Mouse (Mus musculus): Measurements from ENCODE around the gene Zfp93. TPM values are rescaled to one million over a fixed set of nuclear protein-coding genes. Genes with fewer than 3 reads are reported as not detected.
A peak's percentile ranks its signal among the peaks of the same experiment; 100 is the strongest.
"Not testable (repeated sequence)": the region's sequence is repeated elsewhere in the genome, so short reads cannot be mapped to it uniquely, and the experiment has no call there.

The Zfp93 gene
- total RNA-seq (2022), result 10 to 100 TPM; 12.3 to 15.8 (median 13.6) TPM

DNA sequence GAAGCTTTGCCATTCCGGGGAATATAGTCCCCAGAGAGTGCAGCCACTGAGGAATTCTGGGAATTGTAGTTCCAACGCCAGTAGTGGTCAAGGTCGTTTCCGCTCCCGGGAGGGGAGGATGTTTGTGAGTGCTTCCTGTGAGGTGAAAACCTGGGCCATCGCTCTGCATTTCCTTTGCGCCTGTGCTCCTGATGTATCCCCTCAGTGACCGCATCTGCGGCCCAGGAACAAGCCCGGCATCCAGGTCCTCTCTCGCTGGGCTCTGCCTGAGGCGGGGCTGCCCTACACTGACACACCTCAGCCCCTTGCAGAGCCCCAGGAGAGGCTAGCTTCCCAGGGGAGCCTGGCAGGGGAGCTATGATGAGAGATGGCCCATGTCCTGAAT, at the start of gene Zfp93:
Gene Zfp93 (plus strand): TSS at position 133 of the 385 bp plus-strand sequence.
- DNase-seq (ENCODE audit: low spot score in 2 of 2), result peak; percentile 59 to 84

- DNase-seq (ENCODE audit: low spot score in 2 of 2), result peak; percentile 49 to 56
Measured at GRCm38 (mm10) chr7:24237040-24237791, 33.0 kb upstream of the Zfp93 start, which contains the start of gene Zfp109. Zfp109 (minus strand) TSS chr7:24237560.

DNA sequence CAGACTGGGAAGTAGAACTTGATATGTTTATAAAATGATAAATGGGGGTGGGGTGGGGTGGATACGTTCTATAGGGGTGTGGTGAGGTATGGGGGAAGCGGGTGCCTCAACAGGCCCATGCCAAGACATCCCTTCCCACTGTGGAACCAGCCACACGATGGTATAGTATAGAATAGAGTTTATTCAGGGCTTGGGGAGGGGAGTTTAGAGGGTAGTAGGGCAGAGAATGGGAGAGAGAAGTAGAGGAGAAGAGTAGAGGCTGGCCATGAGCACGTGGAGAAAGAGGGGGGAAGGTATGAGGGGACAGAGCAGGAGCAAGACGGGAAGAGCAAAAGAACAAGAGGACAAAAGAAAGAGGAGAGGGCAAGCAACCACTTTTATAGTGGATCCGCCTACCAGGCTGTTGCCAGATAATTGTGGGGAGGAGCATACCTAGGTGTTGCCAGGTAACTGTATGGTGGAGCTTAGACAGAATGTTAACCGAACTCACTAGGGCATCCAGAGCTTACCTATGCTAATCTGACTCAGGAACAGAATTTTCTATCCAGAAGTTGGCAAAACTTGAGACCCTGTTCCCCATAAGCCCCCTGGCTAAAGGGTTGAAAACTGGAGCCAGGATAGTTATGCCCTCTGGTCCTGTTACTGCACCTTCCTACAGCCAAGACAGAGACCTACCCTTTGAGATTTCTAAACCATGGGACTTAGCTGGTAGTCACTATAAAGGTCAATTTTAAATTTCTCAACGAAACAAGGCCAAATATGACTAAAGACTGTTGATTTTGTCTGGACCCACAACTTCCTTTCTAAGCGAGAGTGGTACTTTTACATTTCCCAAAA, 16.2 kb upstream of the Zfp93 start:
- DNase-seq (ENCODE audit: low spot score in 2 of 2), result no peak

DNA sequence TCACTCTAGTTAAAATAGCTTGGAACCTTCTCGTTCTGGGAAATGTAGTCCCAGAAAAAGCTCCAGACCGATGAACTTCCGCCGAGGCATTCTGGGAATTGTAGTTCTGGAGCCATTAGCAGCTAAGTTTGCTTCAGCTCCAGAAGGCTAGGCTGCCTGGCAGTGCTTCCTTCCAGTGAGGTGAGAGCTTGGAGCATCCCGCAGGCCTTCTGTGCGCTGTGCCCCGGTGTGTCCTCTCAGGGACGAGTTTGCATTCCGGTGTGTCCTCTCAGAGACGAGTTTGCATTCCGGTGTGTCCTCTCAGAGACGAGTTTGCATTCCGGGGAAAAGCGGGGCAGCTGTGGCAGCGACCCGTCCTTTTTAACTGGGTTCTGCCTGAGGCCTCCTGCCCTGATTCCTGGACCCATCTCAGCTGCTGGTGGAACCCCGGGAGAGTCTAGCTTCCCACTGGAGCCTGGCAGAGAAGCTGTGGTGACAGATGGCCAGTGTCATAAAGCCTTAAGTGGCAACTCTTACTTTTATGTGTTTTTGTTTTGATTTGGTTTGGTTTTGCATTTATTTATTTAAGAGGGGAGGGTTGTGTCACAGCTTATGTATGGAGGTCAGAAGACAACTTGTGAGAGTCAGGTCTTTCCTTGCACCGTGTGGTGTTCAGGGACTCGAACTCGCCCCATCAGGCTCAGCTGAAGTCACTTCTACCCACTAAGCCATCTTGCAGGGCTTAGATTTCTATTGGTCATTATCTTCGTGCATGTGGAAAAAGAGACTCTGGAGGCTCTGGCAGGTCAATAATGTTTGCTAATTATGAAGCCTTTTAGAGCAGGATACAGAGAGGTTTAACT, 15.4 kb upstream of the Zfp93 start, which contains the start of gene Zfp108:
Gene Zfp108 (plus strand): TSS at position 162 of the 842 bp plus-strand sequence.
- peak; percentile 73 to 82 for DNase-seq (ENCODE audit: low spot score in 2 of 2)

- no peak for DNase-seq (ENCODE audit: low spot score in 2 of 2)
Measured at GRCm38 (mm10) chr7:24259306-24259999, 10.8 kb upstream of the Zfp93 start.

- DNase-seq (ENCODE audit: low spot score in 2 of 2), result no peak
Measured at GRCm38 (mm10) chr7:24260000-24260312, 10.3 kb upstream of the Zfp93 start.

DNA sequence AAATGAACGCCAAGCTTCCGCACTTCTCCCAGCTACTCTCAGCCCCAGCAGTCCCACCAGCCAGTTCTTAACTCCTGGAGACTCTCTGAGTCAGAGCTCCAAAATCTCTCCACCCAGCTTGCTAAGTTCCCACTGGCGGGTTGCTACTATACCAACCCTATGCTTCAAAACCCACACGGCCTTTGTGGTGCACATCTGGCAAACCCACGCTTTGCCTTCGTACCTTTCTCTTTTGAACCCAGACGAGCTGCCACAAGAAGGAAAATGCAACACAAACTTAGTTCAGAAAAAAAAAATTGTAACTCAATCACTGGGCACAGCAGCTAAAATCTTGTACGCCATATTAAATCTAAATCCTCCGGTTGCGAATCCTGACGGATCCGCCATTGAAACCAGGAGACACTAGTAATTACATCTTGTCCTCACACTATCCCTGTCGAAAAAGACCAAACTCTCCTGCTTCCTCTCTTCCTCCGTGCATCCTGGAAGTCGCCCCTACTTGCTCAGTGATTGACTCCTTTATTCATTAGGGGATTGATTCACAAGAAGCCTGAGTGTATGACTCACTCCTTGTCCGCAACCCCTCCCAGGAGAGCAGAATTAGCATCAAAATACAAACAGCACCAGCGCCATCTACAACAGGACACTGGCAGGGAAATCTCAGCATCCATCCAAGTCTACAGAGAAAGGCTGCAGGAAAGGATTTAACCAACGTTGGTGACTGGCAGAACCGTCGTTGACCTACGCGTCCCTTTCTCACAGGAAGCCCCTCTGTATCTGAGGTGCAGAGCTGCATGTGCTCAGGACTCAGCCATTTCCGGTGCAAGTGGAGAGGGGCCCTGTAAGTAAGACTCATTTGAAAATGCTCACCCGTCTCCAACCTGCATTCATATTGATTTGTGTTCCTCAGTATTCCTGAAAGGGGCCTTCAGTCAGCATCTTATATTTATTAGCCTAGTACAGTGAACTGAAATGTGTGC, 1.8 kb upstream of the Zfp93 start:
- no peak for DNase-seq (ENCODE audit: low spot score in 2 of 2)

GRCm38 (mm10) chr7:24269256-24269655, 964 bp upstream of the Zfp93 start:
- DNase-seq (ENCODE audit: low spot score in 2 of 2), result no peak

DNA sequence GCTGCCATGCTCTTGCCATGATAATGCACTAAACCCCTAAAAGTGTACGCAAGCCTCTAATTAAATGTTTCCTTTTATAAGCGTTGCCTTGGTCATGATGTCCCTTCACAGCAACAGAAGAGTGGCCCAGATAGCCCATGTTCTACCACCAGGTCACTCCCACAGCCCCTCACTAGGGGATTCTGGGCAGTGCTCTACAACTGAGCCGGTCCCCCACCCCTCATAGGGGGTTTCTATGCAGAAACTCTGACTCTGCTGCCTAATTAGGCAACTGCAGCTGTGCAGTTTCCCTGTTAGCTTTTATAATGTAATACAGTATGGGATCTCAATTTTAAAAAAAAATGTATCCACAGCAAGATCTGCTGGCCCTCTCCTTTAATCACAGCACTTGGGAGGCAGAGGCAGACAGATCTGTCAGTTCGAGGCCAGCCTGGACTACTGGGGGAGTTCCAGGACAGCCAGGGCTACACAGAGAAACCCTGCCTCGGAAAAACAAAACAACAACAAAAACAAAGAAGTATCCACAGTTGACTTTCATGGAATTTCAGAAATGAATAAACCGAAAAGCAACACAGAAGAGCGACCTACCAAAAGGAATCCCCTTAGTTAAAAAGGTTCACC, 443 bp upstream of the Zfp93 start:
- DNase-seq (ENCODE audit: low spot score in 2 of 2), result no peak

- no peak for DNase-seq (ENCODE audit: low spot score in 2 of 2)
Measured at GRCm38 (mm10) chr7:24271191-24271590, 971 bp downstream of the Zfp93 start.

GRCm38 (mm10) chr7:24274456-24274855, 4.2 kb downstream of the Zfp93 start:
- no peak for DNase-seq (ENCODE audit: low spot score in 2 of 2)

GRCm38 (mm10) chr7:24278771-24279170, 8.6 kb downstream of the Zfp93 start:
- DNase-seq (ENCODE audit: low spot score in 2 of 2), result not testable (repeated sequence)

DNA sequence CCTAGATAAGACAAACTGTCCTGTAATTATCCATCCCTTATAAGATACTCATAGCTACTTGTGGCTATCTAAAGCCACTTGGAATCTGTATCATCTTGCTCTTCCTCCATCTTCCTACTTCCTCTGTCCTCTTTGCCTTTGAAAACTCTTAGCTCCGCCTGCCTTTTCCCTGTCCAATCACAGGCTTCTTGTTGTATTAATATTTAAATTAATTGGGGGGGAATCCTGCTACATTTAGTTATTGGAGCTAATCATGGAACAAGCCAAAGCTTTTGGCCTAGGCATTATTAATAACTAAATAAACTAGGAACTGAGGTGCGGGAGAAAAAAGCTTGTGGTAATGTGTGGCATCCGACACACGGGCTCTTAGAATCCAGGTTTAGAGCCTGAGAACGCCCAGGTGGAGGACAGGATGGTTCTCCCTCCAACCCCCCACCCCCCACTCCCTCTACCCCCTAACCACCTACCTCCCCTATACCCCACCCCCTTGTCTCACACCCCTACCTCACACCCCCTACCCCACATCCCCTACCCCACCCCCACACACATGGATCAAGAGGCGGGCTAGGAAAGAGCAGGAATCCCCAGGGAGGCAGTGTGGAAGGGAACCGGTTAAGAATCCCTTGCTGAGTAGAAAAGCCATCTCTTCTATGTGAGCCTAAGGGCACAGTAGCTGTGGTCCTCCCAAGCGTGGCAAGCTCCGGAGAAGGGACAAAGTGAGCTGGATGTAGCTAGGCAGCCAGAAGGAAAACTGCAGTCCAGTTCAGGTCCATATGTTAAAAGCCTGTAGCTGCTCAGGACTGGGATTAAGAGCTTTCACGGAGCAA, 10.0 kb downstream of the Zfp93 start:
- DNase-seq (ENCODE audit: low spot score in 2 of 2), result no peak

- no peak for DNase-seq (ENCODE audit: low spot score in 2 of 2)
Measured at GRCm38 (mm10) chr7:24280858-24281145, 10.6 kb downstream of the Zfp93 start.

DNA sequence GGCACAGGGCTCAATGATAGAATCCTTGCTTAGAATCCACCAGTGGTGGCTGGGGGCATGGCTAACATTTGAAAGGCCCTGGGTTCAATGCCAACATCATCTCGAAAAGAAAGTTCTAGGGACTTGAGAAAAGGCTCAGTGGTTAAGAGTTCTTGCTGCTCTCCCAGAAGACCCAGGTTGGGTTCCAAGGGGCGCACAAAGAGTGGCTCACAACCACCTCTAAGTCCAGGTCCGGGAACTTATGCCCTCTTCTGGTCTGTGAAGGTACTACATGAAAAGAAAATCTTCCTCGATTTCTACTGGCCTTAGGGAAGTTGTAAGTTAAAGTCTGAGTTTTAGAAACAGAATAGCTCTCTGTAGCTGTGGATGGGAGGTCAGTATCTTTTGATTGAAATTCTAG, 15.9 kb downstream of the Zfp93 start:
- no peak for DNase-seq (ENCODE audit: low spot score in 2 of 2)

DNA sequence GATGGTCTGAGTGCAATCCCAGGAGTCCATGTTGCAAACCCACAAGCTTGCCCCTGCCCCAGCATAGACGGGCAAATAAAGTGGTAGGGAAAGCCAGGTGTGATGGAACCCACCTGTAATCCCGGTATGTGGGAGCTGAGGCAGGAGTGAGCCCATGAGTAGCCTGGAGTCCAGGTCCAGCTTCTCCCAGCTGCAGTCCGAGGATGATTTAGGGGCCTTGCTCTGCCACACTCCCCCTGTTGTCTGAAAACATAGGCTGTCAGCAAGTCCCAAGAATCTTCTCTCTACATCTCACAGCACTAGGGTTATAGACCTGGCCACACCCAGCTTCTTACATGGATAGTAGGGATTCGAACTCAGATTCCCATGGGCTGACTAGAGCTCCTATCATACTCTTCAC, 16.7 kb downstream of the Zfp93 start:
- DNase-seq (ENCODE audit: low spot score in 2 of 2), result no peak

GRCm38 (mm10) chr7:24287670-24288069, 17.4 kb downstream of the Zfp93 start:
- no peak for DNase-seq (ENCODE audit: low spot score in 2 of 2)

DNA sequence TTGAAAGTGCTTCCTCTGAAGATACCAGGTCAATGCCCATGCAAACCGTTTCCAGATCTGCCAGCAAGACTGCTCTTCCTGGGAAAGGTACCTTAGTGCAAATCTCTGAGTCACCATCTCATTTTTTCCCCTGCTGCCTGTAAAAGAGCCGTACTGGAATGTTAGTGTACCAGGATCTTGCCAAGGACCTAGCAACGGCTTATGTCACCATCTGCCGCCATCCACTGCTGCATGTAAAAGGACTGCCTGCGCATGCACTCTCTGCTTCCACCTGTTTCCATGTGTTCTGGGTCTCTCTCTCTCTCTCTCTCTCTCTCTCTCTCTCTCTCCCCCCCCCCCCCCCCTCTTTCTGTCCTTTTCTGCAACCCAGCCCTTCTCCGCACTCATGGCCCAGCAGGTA, 18.3 kb downstream of the Zfp93 start:
- no peak for DNase-seq (ENCODE audit: low spot score in 2 of 2)

Measured in left cerebral cortex, adult 8-10 months (tissue).